Mouse (Mus musculus) cerebellum, adult 2 months (tissue): ENCODE data around the gene Nktr.

Source experiments
- CTCF ChIP-seq: fragments of 200-500 bp; IDR thresholded peaks from 2 replicates; pipeline ENCODE4 v1.5.1; 2011; ENCODE audit warnings: low read depth, mild to moderate bottlenecking, control low read depth, low read length, moderate library complexity, borderline replicate concordance; ENCODE audit not compliant: insufficient read depth
- POLR2A ChIP-seq: fragments of 200-500 bp; IDR thresholded peaks from 2 replicates; pipeline ENCODE4 v1.6.1; 2011; ENCODE audit warnings: low read length, control low read depth, borderline replicate concordance; ENCODE audit not compliant: insufficient read depth

DNA sequence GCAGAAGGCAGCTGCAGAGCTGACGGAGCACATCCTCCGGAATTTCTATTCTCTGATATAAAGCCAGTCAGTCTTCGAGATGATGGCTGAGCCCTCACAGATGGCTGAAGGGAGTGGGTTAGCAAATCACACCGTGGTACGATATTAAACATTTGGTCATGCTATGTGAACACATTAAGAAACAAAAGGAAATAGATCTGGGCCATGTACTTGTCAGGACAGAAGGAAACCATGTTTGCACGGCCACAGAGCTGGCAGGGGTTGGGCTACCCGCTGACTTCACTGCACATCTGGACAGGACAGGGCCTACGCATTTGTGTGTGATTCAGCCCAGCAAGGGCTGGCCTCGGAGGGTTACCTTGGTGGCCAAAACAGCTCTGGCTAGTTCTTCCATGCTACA is 22.3 kb upstream of the Nktr start:
- TF ChIP-seq CTCF (no peak), POLR2A (no peak)
